Mouse (Mus musculus) ES-E14 (cell line): Measurements from ENCODE around the gene Hnf4a.

Source experiments
- CHD2 ChIP-seq: IDR thresholded peaks from 2 replicates; pipeline ENCODE4 v1.6.1; 2014; ENCODE audit warnings: mild to moderate bottlenecking, low read depth, low read length, inconsistent platforms
- HCFC1 ChIP-seq: IDR thresholded peaks from 2 replicates; pipeline ENCODE4 v1.6.1; 2012; ENCODE audit warnings: low read length, inconsistent platforms, borderline replicate concordance; ENCODE audit not compliant: insufficient read depth
- MAFK ChIP-seq: IDR thresholded peaks from 2 replicates; pipeline ENCODE4 v1.6.1; 2014; ENCODE audit warnings: mild to moderate bottlenecking, low read depth, low read length, inconsistent platforms; ENCODE audit not compliant: insufficient read depth
- ZNF384 ChIP-seq: IDR thresholded peaks from 2 replicates; pipeline ENCODE4 v1.6.1; 2012; ENCODE audit warnings: low read depth, low read length, inconsistent platforms

- TF ChIP-seq ZNF384 (no peak), MAFK (no peak), CHD2 (no peak), HCFC1 (no peak)
Measured at GRCm38 (mm10) chr2:163554996-163555395, 48.4 kb downstream of the Hnf4a start.
